ENCODE assay signal across 20 mouse cellular contexts in the genomic region with DNA sequence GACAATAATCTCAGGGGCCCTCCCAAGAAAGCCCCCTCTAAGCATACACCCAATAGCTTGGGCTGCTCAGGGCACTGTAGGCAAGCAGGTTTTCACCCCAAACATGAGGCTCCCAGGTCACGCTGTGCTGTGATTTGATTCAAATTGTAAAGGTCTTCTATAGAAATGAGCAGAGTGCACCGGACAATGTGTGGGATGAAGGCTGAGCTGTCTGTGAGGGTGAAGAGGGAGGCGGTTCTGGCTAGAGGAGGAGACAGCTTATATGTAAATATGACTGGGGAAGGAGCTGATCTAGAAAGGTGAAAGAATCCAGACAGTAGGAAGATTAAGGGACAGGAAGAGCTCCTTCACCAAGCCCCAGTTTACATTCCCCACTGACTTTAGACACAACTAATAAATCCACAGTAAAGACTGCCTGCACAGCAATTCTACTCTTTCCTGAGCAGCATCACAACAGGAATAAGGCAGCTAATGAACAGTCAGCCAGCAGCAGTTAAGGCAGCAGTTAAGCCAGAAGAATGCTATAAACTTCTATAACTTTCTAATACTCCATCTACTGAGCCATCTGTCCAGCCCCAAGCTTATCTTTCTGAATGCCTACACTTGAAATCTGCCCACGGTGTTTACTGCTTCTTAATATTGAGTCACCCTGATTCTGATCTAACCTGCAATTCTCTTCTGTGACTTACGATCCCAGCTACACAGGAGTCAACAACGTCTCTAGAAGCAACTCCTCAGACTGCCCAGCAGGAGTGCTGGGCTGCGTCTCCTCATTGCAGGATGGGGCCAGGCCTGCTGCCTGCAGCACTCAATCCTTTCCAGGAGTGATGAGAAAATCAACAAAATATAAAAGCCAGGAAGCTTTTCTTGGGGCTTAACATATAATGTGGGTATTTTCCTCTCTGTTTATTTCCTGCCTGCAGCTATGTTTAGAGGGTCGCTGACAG. TPM values are rescaled to one million over a fixed set of nuclear protein-coding genes. Genes with fewer than 3 reads are reported as not detected.
A peak's percentile ranks its signal among the peaks of the same experiment; 100 is the strongest.
DNase-seq lines count a peak whose midpoint lies in the region; ATAC-seq lines count a peak whose summit lies in the region.
"Had no signal": no experiment of that assay in that cellular context is flagged by ENCODE, and none has a peak within 500 bp of the region (broad histone marks: within the 10 kb centered on the region; RNA-seq: fewer than 3 reads in every experiment).

No protein-coding gene starts in this region.

- H3K9me3 ChIP-seq in hindbrain, embryonic 13.5 days, result no peaks in the 10 kb centered on the region
- H3K9me3 ChIP-seq in hindbrain, embryonic 10.5 days, result no peaks in the 10 kb centered on the region
- H3K9me3 ChIP-seq in midbrain, embryonic 11.5 days (ENCODE audit: control insufficient read depth, low read length), result no peaks in the 10 kb centered on the region
- no peaks in the 10 kb centered on the region for H3K9me3 ChIP-seq in midbrain, embryonic 10.5 days (replicated peaks)
- no peaks in the 10 kb centered on the region for H3K9me3 ChIP-seq in intestine, embryonic 14.5 days (ENCODE audit: control insufficient read depth, low read length)
- H3K9me3 ChIP-seq in neural tube, embryonic 15.5 days (replicated peaks), result no peaks in the 10 kb centered on the region
- H3K9me3 ChIP-seq: embryonic facial prominence, embryonic 15.5 days; heart, embryonic 12.5 days; liver, embryonic 13.5 days had no signal

- peaks cover 20% of the 10 kb centered on the region for H3K36me3 ChIP-seq in hindbrain, embryonic 13.5 days
- peaks cover 45% of the 10 kb centered on the region for H3K36me3 ChIP-seq in hindbrain, embryonic 10.5 days
- H3K36me3 ChIP-seq in midbrain, embryonic 11.5 days (ENCODE audit: control insufficient read depth, insufficient read depth, low read length), result peaks cover 11% of the 10 kb centered on the region
- H3K36me3 ChIP-seq in midbrain, embryonic 10.5 days, result peaks cover 69% of the 10 kb centered on the region
- peaks cover 8% of the 10 kb centered on the region; the same call in 1 of the 2 replicates for H3K36me3 ChIP-seq in intestine, embryonic 14.5 days (ENCODE audit: control insufficient read depth, insufficient read depth, low read length)
- H3K36me3 ChIP-seq in neural tube, embryonic 15.5 days, result peaks cover 16% of the 10 kb centered on the region
- H3K36me3 ChIP-seq: embryonic facial prominence, embryonic 15.5 days had no signal

- 0 out of 2 replicates have a peak, but pooled peaks have one; percentile 15 for ATAC-seq in hindbrain, embryonic 13.5 days (ENCODE audit: low FRiP score)
- ATAC-seq in midbrain, embryonic 11.5 days (ENCODE audit: low FRiP score), result 0 out of 2 replicates have a peak, but pooled peaks have one; percentile 27
- ATAC-seq in intestine, embryonic 14.5 days (replicated peaks; ENCODE audit: low FRiP score, low TSS enrichment, low read depth), result peak; percentile 50; the same call in 1 of the 2 replicates
- peak; percentile 55; the same call in 1 of the 2 replicates for ATAC-seq in neural tube, embryonic 15.5 days (ENCODE audit: low FRiP score)
- ATAC-seq in monocyte, adult 5-6 weeks (replicated peaks; ENCODE audit: insufficient number of reproducible peaks, low FRiP score, low TSS enrichment, poor library complexity, severe bottlenecking), result no peak
- ATAC-seq: forebrain, embryonic 14.5 days; inflammation-experienced regulatory T-cells, adult 6 months had no signal

- H3K27me3 ChIP-seq in hindbrain, embryonic 13.5 days, result no peaks in the 10 kb centered on the region
- H3K27me3 ChIP-seq in hindbrain, embryonic 10.5 days (ENCODE audit: insufficient read depth, poor library complexity, severe bottlenecking), result no peaks in the 10 kb centered on the region
- no peaks in the 10 kb centered on the region for H3K27me3 ChIP-seq in midbrain, embryonic 11.5 days (ENCODE audit: control insufficient read depth, insufficient read depth, low read length)
- H3K27me3 ChIP-seq in midbrain, embryonic 10.5 days (ENCODE audit: low read depth, poor library complexity, severe bottlenecking), result no peaks in the 10 kb centered on the region
- no peaks in the 10 kb centered on the region for H3K27me3 ChIP-seq in intestine, embryonic 14.5 days (replicated peaks; ENCODE audit: control insufficient read depth, insufficient read depth, low read length)
- H3K27me3 ChIP-seq in neural tube, embryonic 15.5 days (replicated peaks), result no peaks in the 10 kb centered on the region
- H3K27me3 ChIP-seq: embryonic facial prominence, embryonic 15.5 days; heart, embryonic 12.5 days; liver, embryonic 13.5 days had no signal

- 58% methylated on average over 8 of the region's 8 CpGs for WGBS in hindbrain, embryonic 13.5 days
- 63% methylated on average over 8 of the region's 8 CpGs for WGBS in hindbrain, embryonic 10.5 days
- 66% methylated on average over 8 of the region's 8 CpGs for WGBS in midbrain, embryonic 11.5 days
- 64% methylated on average over 8 of the region's 8 CpGs for WGBS in midbrain, embryonic 10.5 days
- WGBS in intestine, embryonic 14.5 days, result 27% methylated on average over 8 of the region's 8 CpGs
- WGBS in neural tube, embryonic 15.5 days, result 36% methylated on average over 8 of the region's 8 CpGs

- no peaks in the 10 kb centered on the region for H3K4me1 ChIP-seq in hindbrain, embryonic 13.5 days (replicated peaks)
- H3K4me1 ChIP-seq in hindbrain, embryonic 10.5 days (replicated peaks), result 0 out of 2 replicates have a peak, but pooled peaks cover 4% of the 10 kb centered on the region
- H3K4me1 ChIP-seq in midbrain, embryonic 11.5 days (ENCODE audit: control insufficient read depth, insufficient read depth, low read length), result no peaks in the 10 kb centered on the region
- peaks cover 10% of the 10 kb centered on the region for H3K4me1 ChIP-seq in midbrain, embryonic 10.5 days
- peaks cover 8% of the 10 kb centered on the region for H3K4me1 ChIP-seq in intestine, embryonic 14.5 days (replicated peaks; ENCODE audit: control insufficient read depth, insufficient read depth, low read length)
- H3K4me1 ChIP-seq in neural tube, embryonic 15.5 days, result 0 out of 2 replicates have a peak, but pooled peaks cover 8% of the 10 kb centered on the region
- H3K4me1 ChIP-seq: embryonic facial prominence, embryonic 15.5 days; heart, embryonic 12.5 days had no signal

- DNase-seq in hindbrain, embryonic 10.5 days (ENCODE audit: low spot score), result no peak
- DNase-seq in midbrain, embryonic 11.5 days (ENCODE audit: low spot score, missing footprints), result no peak
- no peak for DNase-seq in midbrain, embryonic 10.5 days (ENCODE audit: low spot score)
- peak; percentile 58 for DNase-seq in intestine, embryonic 14.5 days (ENCODE audit: low spot score)
- no peak for DNase-seq in spleen, postnatal 14 days (ENCODE audit: low spot score in 2 of 2)
- DNase-seq: cerebellum, postnatal 10 days; embryo, embryonic 11 days; heart, postnatal 36 days; kidney, postnatal 4 days; liver, embryonic 13.5 days; right cerebral cortex, adult 18-20 months; thymus, postnatal 25 days had no signal

- no peak overlapping the region for H3K9ac ChIP-seq in hindbrain, embryonic 13.5 days
- H3K9ac ChIP-seq in midbrain, embryonic 11.5 days (ENCODE audit: low read length), result peak overlapping the region; percentile 20; the same call in 1 of the 2 replicates
- H3K9ac ChIP-seq in intestine, embryonic 14.5 days (ENCODE audit: low read length), result no peak overlapping the region
- no peak overlapping the region for H3K9ac ChIP-seq in neural tube, embryonic 15.5 days (replicated peaks)
- H3K9ac ChIP-seq: embryonic facial prominence, embryonic 15.5 days; heart, embryonic 12.5 days; liver, embryonic 13.5 days had no signal

- H3K4me2 ChIP-seq in hindbrain, embryonic 13.5 days, result no peak overlapping the region
- H3K4me2 ChIP-seq in midbrain, embryonic 11.5 days, result no peak overlapping the region
- no peak overlapping the region for H3K4me2 ChIP-seq in intestine, embryonic 14.5 days (ENCODE audit: low read length)
- no peak overlapping the region for H3K4me2 ChIP-seq in neural tube, embryonic 15.5 days
- H3K4me2 ChIP-seq: embryonic facial prominence, embryonic 15.5 days; heart, embryonic 12.5 days; liver, embryonic 13.5 days had no signal

- H3K4me3 ChIP-seq in hindbrain, embryonic 13.5 days, result no peak overlapping the region
- no peak overlapping the region for H3K4me3 ChIP-seq in hindbrain, embryonic 10.5 days
- H3K4me3 ChIP-seq in midbrain, embryonic 11.5 days (ENCODE audit: low read depth, low read length), result no peak overlapping the region
- no peak overlapping the region for H3K4me3 ChIP-seq in midbrain, embryonic 10.5 days
- H3K4me3 ChIP-seq in intestine, embryonic 14.5 days (ENCODE audit: low read depth, low read length), result no peak overlapping the region
- no peak overlapping the region for H3K4me3 ChIP-seq in neural tube, embryonic 15.5 days (replicated peaks)
- H3K4me3 ChIP-seq: embryonic facial prominence, embryonic 15.5 days; heart, embryonic 12.5 days; liver, embryonic 13.5 days; myocyte had no signal

- no peak overlapping the region for H3K27ac ChIP-seq in hindbrain, embryonic 13.5 days
- no peak overlapping the region for H3K27ac ChIP-seq in hindbrain, embryonic 10.5 days
- H3K27ac ChIP-seq in midbrain, embryonic 11.5 days (ENCODE audit: low read depth, low read length), result no peak overlapping the region
- H3K27ac ChIP-seq in midbrain, embryonic 10.5 days (replicated peaks), result no peak overlapping the region
- H3K27ac ChIP-seq in intestine, embryonic 14.5 days (ENCODE audit: low read depth), result peak overlapping the region; percentile 18; the same call in 1 of the 2 replicates
- peak overlapping the region; percentile 7; the same call in 1 of the 2 replicates for H3K27ac ChIP-seq in neural tube, embryonic 15.5 days (replicated peaks)
- H3K27ac ChIP-seq: embryonic facial prominence, embryonic 15.5 days; liver, embryonic 13.5 days had no signal

RNA-seq across cellular contexts. Expression of a gene that starts 21.9 kb away (rescaled TPM):
- polyA plus RNA-seq in hindbrain, embryonic 13.5 days (2015; fragmentation: Nextera tagmentation; extraction: Ambion mirVana), result 63.1 and 68.4 TPM in 2 replicates
- polyA plus RNA-seq in hindbrain, embryonic 10.5 days (2016; fragmentation: Nextera tagmentation; extraction: Ambion mirVana), result 62.9 and 66.8 TPM in 2 replicates
- polyA plus RNA-seq in midbrain, embryonic 11.5 days (2014; fragmentation: Nextera tagmentation; extraction: Ambion mirVana), result 93.1 and 98.3 TPM in 2 replicates
- polyA plus RNA-seq in midbrain, embryonic 10.5 days (2016; fragmentation: Nextera tagmentation; extraction: Ambion mirVana), result 66.9 and 74.4 TPM in 2 replicates
- 52.3 and 56.8 TPM in 2 replicates for polyA plus RNA-seq in intestine, embryonic 14.5 days (2014; fragmentation: Nextera tagmentation; extraction: Ambion mirVana)
- polyA plus RNA-seq in neural tube, embryonic 15.5 days (2015; fragmentation: Nextera tagmentation; extraction: Ambion mirVana), result 41.3 and 44.2 TPM in 2 replicates
- 35.7 to 50.1 TPM (median 38.8 TPM) in 3 replicates for total RNA-seq in monocyte, adult 5-6 weeks (2017)

RNA-seq across cellular contexts. Expression of a gene that starts 22.0 kb away (rescaled TPM):
- polyA plus RNA-seq in hindbrain, embryonic 13.5 days (2015; fragmentation: Nextera tagmentation; extraction: Ambion mirVana), result 0.31 and 0.58 TPM in 2 replicates
- 0.20 and 0.41 TPM in 2 replicates for polyA plus RNA-seq in hindbrain, embryonic 10.5 days (2016; fragmentation: Nextera tagmentation; extraction: Ambion mirVana)
- 0.08 and 0.30 TPM in 2 replicates for polyA plus RNA-seq in midbrain, embryonic 11.5 days (2014; fragmentation: Nextera tagmentation; extraction: Ambion mirVana)
- polyA plus RNA-seq in midbrain, embryonic 10.5 days (2016; fragmentation: Nextera tagmentation; extraction: Ambion mirVana), result 0.15 and 0.48 TPM in 2 replicates
- polyA plus RNA-seq in intestine, embryonic 14.5 days (2014; fragmentation: Nextera tagmentation; extraction: Ambion mirVana), result 0.23 and 0.35 TPM in 2 replicates
- 0.08 and 0.13 TPM in 2 replicates for polyA plus RNA-seq in neural tube, embryonic 15.5 days (2015; fragmentation: Nextera tagmentation; extraction: Ambion mirVana)
- total RNA-seq in monocyte, adult 5-6 weeks (2017), result not detected in 3 replicates
- total RNA-seq: heart, postnatal 36 days had no signal

RNA-seq across cellular contexts. Expression of a gene that starts 33.7 kb away (rescaled TPM):
- polyA plus RNA-seq in hindbrain, embryonic 13.5 days (2015; fragmentation: Nextera tagmentation; extraction: Ambion mirVana), result 2.1 TPM in 2 replicates
- 5.6 and 6.1 TPM in 2 replicates for polyA plus RNA-seq in hindbrain, embryonic 10.5 days (2016; fragmentation: Nextera tagmentation; extraction: Ambion mirVana)
- polyA plus RNA-seq in midbrain, embryonic 11.5 days (2014; fragmentation: Nextera tagmentation; extraction: Ambion mirVana), result 17.0 and 17.1 TPM in 2 replicates
- polyA plus RNA-seq in midbrain, embryonic 10.5 days (2016; fragmentation: Nextera tagmentation; extraction: Ambion mirVana), result 10.4 and 14.8 TPM in 2 replicates
- polyA plus RNA-seq in intestine, embryonic 14.5 days (2014; fragmentation: Nextera tagmentation; extraction: Ambion mirVana), result 4.2 and 5.1 TPM in 2 replicates
- polyA plus RNA-seq in neural tube, embryonic 15.5 days (2015; fragmentation: Nextera tagmentation; extraction: Ambion mirVana), result 2.1 and 3.3 TPM in 2 replicates
- 0.21 to 0.95 TPM (median 0.87 TPM) in 3 replicates for total RNA-seq in monocyte, adult 5-6 weeks (2017)

Comparison
In these comparisons a context has a peak if more than half of its experiments do, and no peak if none do; other contexts are left out.
1. H3K27ac ChIP-seq: peak in intestine, embryonic 14.5 days (single experiment) and neural tube, embryonic 15.5 days (single experiment); none in hindbrain, embryonic 13.5 days (single experiment), hindbrain, embryonic 10.5 days (single experiment), midbrain, embryonic 11.5 days (single experiment) and midbrain, embryonic 10.5 days (single experiment).